Mouse (Mus musculus): Measurements from ENCODE around the gene Tmem268.

- no peak for TF ChIP-seq CTCF (IDR thresholded peaks at IDR 0.05; ENCODE audit: control insufficient read depth, insufficient read depth, insufficient replicate concordance, low read depth, low read length)
- no peak for TF ChIP-seq POLR2A (IDR thresholded peaks at IDR 0.05; ENCODE audit: control insufficient read depth, low read depth, low read length)
Observed at GRCm38 (mm10) chr4:63514454-63514984, 44.1 kb upstream of the Tmem268 start.

All from testis, adult 2 months (tissue).